Mouse (Mus musculus) CD4-positive, CD25-positive, alpha-beta regulatory T cell, adult 4 months (primary cell): ENCODE measurements around the gene Sytl3. TPM values are rescaled to one million over a fixed set of nuclear protein-coding genes. Genes with fewer than 3 reads are reported as not detected.

Experiments
- ATAC-seq: one replicate; pipeline ENCODE4 v1.8.0; 2017
- polyA plus RNA-seq, 2 experiments: library from polyadenylated mRNA; unstranded; fragments of 100-300 nt; shearing (Covaris generic); gene quantifications; one replicate each; pipeline ENCODE4 v1.2.1; 2017

The Sytl3 gene
- polyA plus RNA-seq, 2 experiments from 2014 or later: 5.0 to 6.1 TPM

DNA sequence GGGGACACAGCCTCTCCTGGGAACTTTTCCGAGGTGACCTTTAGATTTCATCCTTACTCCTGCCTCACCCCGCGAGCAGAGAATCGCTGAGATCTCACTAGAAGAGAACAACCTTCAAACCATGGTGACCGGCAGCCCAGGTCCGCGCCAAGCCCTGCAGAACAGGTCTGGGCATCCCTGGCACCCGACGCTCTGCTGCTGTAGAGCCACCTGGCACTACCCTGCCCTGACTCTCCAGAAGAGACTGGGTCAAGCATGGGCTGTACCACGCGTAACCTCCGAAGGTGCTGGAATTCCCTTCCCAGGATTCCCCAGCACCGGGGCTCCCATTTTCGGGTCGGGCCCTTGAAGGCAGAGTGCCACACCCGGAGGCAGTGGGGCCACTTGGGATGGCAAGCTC is 99.0 kb downstream of the Sytl3 start:
- no peak for ATAC-seq

DNA sequence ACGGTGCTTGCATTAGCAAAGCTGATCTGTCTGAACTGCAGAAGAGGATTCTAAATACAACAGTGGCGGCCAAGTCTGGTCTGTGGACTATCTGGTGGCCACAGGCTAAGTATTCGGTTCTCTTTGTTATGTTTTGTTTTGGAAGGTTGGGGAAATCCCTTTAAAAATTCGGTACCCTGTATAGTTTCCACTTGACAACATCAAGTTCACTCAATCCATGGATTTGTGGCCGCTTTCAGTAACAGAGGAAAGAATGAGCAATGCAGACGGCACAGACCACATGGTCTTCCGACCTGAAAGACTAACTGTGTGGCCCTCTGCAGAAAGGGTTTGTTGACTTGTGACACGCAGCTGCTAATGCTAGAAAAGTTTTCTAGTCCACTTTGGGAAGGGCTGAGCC is 100.0 kb downstream of the Sytl3 start:
- ATAC-seq: peak; percentile 42

DNA sequence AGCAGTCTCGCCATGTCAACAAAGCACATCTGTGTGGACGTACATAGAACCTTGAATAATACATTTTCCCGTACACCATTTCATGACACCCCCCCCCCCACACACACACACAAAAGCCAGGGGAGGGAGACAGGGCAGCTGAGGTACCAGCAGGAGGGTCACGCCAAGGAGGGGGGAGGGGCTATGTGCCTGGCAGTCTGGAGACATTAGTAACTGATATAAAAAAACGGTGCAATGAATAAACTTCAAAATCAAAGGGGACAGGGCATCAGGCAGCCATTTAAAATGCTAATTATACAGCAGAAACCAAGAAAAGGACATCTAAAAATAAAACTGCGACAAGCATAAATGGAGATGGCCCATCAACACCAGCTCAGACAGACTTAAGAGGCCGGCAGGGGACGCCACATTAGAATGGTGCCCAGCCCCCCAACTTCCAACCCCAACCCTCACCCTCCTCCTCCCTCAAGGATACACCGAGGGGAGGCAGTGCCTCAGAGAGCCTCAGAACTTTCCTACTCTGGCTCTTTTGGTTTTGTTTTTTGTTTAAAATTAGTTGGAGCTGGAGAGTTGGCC is 100.9 kb downstream of the Sytl3 start:
- ATAC-seq: no peak

DNA sequence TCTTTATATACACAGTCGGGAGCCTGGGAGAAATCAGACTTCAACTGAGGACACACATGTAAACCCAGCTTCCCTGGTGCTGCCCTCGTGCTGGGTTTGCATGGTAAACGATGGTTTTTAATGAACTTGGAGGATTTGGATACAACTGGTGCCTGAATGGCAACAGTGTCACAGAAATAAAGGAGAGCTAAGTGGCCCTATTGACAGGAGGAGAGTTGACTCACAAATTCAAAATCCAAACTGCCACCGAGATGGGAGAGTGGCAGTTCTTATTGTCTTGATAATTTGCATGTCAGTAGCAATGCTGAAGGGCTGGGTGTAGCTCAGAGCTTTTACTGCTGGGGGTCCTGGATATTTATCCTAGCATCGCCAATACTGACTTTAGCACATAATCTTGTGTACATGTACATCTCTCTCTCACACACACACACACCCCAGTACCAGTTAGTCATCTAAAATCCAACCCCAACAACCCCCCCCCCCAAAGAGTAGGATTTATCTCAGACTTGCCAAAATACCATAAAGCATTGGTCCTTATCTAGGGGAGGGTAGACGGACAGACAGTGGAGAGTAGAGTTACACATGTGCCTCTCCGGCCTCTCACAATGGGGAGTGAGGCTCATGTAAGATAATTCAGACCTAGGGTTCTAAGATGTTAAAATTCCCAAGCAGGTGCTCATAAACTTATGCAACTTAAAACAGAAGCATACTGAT is 104.8 kb downstream of the Sytl3 start:
- no peak for ATAC-seq

DNA sequence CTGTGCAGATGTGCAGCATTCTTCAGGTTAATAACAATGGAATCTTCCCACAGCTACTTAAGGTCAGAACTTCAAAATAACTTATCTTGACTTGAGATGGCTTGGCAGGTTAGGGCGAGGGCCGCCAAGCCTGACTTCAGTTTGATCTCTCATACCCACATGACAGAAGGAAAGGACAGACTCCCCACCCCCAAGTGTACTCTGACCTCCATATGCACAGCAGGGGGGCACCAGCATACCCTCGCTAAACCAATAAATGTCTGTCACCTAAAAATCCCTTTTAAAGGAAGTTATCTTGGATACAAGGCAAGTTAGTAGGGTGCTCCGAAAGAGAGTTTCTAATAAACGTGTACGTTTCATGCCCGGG is 105.3 kb downstream of the Sytl3 start:
- ATAC-seq: no peak

DNA sequence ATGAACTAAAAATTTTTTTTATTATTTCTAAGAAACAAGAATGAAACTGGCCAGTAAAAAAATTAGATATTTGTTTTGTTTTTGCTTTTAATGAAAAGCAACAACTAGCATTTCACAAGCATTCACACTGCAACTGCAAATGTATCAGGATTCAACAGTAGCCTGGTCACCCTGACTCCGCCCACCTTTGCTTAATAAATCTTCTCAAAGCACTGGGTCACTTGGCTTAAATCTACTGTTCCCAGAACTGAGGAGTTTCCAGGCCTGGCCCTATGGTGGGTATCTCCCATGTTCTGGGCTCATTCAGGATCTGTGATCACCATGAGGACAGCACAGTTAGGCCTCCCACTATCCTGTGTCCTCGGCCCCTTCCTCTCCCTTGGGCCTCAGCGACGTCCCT is 105.8 kb downstream of the Sytl3 start:
- no peak for ATAC-seq

DNA sequence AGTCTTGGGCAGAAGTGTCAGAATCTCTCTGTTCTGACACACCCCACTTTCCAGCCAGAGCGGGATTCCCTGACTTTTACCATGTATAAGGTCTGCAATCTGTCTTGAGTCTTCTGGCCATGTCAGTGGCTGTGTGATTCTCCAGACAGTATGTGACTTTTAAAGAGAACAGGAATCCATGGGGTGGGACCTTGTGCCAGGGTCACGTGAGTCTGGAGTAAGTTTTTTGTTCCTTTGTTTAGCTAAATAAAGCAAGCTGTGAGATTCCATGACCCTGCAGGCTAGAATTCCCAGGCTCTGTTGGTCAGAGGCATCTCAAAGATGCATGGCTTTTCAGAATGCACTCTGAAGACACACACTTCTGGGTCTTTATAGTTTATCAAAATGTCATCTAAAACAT is 107.0 kb downstream of the Sytl3 start:
- ATAC-seq: no peak

DNA sequence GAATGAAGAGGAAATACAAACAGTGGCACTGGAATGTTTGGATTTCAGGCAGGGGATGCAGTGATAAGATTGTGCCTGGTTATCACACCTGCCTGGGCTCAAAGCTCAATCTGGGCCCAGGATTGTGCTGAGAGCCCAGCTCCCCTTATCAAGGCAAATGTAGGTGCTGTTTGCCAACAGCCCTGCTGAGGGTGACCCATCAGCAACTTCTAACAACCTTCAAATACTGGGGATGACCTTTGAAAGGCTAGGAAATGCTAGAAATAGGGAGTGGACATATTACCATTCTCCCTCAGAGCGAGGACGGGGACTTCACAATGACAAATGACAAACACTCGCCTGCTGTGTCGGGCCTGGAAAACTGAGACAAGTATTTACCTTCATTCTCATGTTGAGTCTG is 107.9 kb downstream of the Sytl3 start:
- no peak for ATAC-seq

DNA sequence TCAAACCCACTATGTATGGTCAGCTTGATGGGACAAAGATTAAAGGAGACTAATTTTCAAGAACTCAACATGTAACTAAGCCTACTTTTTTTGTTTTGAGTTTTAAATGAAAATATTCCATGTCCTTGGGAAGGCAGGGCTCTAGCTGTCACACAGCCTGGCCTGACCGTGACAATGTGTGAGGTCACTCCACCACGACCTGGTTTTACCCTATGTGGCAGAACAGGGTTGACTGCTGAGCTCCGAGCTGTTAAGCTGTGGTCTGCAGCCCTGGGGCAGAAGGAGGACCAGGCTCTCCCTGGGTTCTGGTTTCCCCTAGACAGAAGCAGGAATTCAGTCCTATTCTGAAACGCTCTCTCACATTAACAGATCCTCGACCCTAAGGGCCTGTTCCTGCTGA is 108.9 kb downstream of the Sytl3 start:
- no peak for ATAC-seq

DNA sequence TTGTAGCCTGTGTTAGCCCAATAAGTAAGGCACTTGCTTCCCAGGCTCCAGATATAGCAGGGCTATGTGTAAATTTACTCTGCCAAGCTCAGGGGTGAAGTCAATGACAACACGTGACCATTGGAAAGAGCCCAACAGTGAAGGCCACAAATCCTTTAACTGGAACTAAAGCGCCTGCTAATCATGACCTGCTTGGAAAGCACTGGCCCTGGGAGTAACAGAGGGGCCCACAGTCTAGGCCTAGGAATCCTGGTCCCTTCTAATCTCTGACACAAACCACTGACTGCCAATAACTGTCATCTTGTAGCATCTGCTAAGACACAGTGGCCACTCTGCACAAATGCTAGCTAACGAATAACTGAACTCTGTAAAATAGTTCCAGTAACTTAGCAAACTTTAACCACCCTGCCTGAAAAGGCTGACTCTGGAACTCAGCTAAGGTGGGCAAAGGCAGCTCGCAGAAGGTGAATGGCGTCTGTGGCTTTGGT is 109.5 kb downstream of the Sytl3 start:
- ATAC-seq: no peak

DNA sequence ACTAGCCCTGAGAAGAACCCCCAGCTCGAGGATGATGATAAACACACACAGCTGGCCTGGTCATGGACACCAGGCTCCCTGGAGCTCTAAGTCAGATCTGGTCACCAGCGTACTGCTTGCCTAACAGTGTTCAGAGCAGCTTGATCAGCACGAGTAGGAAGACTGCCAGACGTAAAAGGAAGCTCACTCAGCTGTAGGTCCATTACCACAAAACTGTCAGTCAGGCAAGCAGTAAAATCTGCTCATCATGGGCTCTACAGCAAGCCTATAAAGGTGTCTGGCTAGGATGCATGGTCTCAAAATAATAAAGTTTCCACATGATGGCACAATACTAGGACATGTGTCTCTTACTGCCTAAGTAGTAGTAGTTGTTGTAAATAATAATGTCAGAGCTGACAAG is 110.7 kb downstream of the Sytl3 start:
- ATAC-seq: peak; percentile 28

DNA sequence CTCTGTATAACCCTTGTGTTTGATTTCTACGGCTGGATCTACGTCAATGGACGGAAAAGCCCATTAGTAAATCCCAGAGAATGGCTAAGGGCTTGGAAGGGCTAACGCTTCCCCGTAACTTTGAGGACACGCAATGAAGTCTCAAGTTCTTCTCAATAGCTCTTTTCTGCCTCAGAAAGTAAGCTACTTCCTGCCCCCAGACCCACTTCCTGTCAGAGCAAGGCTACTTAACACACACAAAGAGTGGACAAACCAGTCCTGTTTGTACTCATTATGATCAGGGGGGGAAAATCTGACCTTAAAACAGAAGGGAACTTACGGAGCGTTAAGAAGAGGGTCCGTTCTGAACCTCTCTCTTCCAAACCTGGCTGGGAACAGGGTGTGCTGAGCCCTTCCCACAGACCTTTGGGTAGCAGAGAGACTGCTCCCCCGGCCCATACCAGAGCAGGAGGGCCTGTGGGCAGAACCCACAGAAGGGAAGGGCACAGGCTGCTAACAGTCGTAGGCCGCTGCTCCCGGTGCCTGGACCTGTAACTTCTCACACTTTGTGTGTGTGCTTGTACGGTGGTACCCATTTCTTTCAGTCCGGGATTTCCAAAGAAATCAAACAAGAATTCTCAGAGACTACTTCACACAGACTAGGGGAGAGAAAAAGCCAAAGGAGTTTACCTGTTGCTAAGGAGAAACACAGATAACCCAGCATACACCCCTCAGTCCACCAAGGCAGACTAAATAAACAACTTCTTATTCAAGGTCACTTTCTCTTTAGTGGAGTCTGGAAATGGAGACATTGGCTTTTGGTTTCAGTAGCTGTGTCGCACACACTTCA is 113.0 kb downstream of the Sytl3 start:
- ATAC-seq: peak; percentile 56

DNA sequence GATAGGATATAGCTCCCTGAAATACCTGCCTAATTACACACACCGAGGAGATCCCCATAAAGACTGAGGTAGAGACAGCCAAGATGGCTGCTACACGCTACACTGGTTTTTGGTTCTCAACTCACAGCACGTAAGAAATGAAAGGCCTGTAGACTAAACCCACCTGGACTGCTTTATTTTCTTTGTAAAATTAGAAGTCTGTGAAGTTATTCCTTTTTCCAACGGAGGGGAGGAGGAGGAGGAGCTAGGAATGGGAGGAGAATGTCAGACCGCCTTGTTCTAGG is 113.5 kb downstream of the Sytl3 start:
- no peak for ATAC-seq

DNA sequence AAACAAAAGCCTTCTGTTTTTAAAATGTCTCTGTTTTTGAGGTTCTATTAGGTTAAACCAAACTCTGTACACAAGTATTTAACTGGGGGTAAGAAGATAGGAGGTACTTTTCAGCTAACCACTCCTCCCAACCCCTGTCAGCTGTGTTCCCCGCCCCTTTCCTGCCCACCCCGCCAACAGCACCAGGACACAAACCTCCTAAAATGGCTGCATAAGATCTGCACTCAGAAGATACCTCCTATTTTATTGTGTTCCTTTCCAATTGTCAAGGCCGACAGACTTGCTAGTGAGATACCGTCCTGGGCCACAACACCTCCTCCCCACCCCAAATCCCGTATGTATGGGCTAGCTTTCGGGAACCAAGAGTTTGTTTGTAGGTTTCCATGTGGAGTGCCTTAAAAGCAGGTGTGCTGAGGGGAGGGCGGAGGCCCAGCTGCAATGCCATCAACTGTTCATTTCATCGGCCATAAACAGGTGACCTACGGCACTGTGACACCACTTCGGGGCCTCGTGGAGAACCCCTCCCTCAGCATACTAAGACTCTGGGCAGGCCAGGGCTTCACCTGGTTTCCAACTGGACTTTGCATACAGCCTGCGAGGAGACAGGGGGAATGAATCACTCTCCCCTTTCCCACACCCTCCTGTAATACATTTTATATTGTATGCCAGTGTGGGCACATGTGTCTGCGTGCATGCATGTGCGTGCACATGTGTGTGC is 114.5 kb downstream of the Sytl3 start:
- no peak for ATAC-seq

DNA sequence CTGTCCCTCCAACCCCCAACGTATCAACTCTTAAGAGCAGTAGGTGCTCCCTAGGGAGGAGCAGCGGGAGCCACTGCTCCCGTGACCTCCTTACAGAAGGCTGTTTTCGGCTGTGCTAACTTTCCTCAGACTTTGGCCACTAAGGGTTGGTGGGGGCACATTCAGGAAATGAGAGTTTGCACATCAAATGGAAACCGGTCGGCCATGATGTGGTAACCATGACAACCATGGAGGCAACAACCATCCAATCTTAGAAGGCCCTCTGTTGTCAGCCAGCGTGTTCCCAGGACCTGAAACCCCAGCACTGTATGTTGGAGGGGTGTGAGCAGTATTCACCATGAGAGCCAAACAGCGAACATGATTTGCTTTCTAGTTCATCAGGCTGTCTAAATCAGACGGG is 116.3 kb downstream of the Sytl3 start:
- no peak for ATAC-seq

DNA sequence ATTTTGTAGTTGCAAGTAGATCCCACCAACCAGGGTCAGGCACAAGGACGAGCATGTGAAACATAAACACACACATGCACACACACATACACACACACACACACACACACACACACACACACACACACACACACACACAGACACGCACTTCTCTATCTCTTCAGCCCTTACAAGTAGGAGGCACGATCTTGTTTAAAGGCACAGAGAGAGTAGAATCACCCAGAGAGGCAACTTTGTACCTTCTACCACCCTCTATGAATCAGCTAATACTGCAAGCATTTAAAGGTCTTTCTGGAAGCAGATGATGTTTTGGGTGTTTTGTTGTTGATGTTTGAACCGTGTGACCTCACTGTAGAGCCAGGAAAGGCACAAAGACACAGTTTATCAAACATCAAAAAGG is 116.8 kb downstream of the Sytl3 start:
- no peak for ATAC-seq

DNA sequence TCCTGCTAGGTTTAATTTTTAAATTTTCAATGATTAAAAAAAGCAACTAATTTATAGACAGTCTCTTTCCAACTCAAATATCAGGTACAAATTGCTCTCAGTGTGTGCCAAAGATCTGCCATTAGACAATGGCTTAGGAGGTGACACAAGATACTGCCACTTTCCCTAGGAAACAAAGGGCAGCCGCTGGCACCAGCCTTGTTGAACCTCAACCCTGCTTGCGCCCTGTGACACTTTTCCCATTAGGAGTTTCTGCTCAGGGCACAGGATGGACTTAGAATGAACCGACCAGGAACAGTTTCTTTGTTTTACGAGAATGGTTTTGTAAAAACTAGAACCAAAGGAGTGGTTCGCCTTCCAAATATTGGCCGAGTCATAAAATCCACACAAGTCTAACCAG is 117.2 kb downstream of the Sytl3 start:
- ATAC-seq: no peak

DNA sequence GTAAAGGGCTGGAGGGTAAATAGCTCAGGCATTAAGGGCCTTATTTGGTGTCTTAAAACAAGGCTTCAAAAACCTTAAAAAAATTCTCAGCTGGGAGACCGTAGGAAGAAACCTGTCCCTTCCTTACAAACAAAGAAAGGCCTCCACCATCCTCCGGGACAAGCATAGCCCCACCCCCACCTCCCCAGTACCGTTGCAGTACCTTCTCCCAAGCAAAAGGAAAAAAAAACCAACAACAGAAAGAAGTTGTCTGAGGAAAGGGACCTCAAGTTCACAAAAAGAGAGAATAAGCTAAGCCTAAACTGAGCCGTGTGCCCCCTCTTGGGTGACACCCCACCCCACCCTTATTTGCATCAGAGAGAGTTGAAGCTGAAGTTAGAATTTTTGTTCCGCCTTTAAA is 117.7 kb downstream of the Sytl3 start:
- no peak for ATAC-seq

DNA sequence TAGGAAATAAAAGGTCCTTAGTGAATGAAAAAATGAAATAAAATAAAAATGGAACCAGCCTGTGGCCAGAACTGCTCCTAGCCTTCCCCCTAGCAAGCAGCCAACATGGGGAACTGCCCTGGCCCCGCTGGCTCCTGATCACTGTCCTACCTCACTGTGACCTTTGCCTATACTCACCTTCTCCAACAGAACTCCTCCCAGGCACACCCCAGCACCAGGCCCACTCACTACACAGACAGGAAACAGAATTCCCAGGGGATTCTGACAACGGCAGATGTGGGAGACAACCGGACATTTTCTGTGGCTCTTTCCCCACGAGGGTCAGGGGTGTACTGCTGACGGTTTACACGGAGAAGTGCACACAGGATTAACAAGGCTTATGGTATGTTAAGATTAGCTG is 118.2 kb downstream of the Sytl3 start:
- ATAC-seq: no peak

DNA sequence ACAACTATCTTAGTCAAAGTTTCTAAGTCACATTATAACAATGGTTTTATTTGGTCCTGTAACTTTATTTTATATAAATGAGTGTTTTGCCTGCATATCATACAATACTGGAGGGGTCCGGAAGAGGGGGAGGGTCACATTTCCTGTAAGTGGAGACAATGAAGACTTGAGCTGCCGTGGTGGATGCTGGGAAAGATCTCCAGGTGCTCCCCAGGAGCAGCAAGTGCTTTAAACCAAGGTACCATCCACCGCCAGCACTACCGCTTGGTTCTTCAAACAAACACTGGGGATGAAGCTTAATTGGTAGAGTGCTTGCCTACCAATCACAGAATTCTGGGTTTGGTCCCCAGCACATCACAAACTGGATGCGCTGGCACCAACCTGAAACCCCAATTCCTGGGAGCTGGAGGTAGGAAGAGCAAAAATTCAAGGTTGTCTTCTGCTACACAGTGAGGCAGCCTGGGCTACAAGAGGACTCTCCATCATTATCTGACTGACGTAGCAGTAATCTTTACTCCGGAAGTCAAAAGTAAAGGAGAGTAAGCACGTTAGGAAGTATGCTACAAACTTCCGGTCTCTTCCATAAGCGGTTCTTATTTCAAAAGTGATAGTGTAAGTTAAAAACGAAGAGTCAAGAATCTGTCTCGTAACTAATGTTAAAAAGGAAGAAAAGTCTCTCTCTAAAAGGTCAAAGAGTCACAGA is 118.9 kb downstream of the Sytl3 start:
- peak; percentile 59 for ATAC-seq

DNA sequence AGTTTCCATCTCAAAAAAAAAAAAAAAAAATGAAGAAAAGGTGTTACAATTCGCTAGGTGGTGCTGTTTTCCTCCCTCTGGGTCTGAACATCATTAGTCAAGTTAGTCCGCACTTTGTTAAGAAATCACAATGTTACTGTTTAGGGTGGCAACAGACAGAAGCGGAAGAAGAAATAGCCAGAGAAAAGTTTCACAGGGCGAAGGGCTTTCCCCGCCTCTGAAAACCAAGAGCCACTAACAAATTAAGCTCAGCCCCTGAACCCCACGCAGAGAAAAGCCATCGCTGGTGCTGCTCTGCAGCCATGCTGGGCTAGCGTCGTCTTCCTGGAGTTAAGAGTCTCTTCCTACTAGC is 119.4 kb downstream of the Sytl3 start:
- peak; percentile 47 for ATAC-seq

DNA sequence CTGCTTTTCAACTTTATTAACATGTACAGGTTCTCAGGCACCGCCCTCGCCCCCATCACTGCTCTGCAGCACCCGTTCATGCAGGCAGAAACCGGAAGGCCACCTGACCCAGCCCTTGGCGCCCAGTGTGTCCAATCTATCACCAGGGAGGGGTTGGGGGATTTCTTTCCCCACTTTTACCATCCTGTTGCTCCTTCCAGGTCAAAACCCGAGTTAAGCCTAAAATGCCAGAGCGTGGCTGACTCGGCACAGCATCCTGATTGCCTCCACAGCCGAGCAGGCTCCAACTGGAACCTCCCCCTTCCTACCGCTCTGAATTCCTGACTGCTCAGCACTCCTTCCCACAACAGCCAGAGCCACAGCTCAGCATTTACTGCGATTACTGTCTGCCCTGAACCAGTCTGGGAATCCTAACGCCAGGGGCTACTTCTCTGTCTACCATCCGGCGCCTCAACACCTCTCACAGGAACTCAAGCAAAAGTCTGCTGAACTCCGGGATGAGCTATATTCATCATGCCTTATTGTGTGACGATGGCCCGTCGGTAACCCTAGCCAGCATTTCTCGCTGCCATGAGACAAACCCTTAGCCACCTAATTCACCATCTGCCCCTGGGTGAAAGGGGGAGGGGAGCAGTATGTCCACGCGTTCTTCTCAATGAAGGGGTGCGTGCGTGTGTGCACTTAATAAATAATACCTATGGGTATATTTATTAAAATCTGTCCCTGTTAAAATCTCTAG is 120.0 kb downstream of the Sytl3 start:
- ATAC-seq: no peak
